Mouse (Mus musculus) stomach, postnatal 0 days (tissue): ENCODE measurements at regions not wholly inside any gene's neighbourhood (a gene's known extent, or its start where the extent isn't known, plus 50 kb on each side); places are given as distances from the start of the nearest gene placed in this dataset.
A peak's percentile ranks its signal among the peaks of the same experiment; 100 is the strongest.

ENCODE experiments used
- ATAC-seq: fragments of 200-750 bp; cut with Nextera tagmentation; 2 replicates; pipeline ENCODE4 v1.8.0; 2017; ENCODE audit not compliant: low FRiP score, low TSS enrichment
- DNase-seq: peaks from one replicate; pipeline ENCODE4 v3.0.0-alpha.2; 2016; ENCODE audit warnings: low spot score
- H3K27ac ChIP-seq: fragments of 300-500 bp; sonication (generic); replicated peaks from 2 replicates; pipeline ENCODE4 v1.5.1; 2014; ENCODE audit warnings: mild to moderate bottlenecking, control low read depth
- H3K27me3 ChIP-seq: fragments of 300-500 bp; sonication (generic); 2 replicates; pipeline ENCODE4 v1.6.1; 2014; ENCODE audit warnings: low read length; ENCODE audit not compliant: control insufficient read depth, insufficient read depth
- H3K36me3 ChIP-seq: fragments of 300-500 bp; sonication (generic); 2 replicates; pipeline ENCODE4 v1.6.1; 2014; ENCODE audit warnings: low read length, mixed read lengths; ENCODE audit not compliant: control insufficient read depth, insufficient read depth
- H3K4me1 ChIP-seq: fragments of 300-500 bp; sonication (generic); replicated peaks from 2 replicates; pipeline ENCODE4 v1.6.1; 2014; ENCODE audit warnings: antibody characterized with exemption; ENCODE audit not compliant: control insufficient read depth, insufficient read depth
- H3K4me2 ChIP-seq: fragments of 300-500 bp; sonication (generic); replicated peaks from 2 replicates; pipeline ENCODE4 v1.6.1; 2014; ENCODE audit warnings: low read depth, mild to moderate bottlenecking, control low read depth, moderate library complexity
- H3K4me3 ChIP-seq: fragments of 300-500 bp; sonication (generic); 2 replicates; pipeline ENCODE4 v1.5.1; 2014; ENCODE audit warnings: low read depth, low read length, control low read depth
- H3K9ac ChIP-seq: fragments of 300-500 bp; sonication (generic); 2 replicates; pipeline ENCODE4 v1.6.1; 2014; ENCODE audit warnings: mild to moderate bottlenecking, low read length, control low read depth, mixed read lengths
- H3K9me3 ChIP-seq: fragments of 300-500 bp; sonication (generic); 2 replicates; pipeline ENCODE4 v1.6.1; 2016; ENCODE audit warnings: low read length; ENCODE audit not compliant: control insufficient read depth
- CTCF ChIP-seq: IDR thresholded peaks from 2 replicates; pipeline ENCODE4 v1.5.1; 2016; ENCODE audit warnings: antibody characterized with exemption, low read depth, mild to moderate bottlenecking, moderate library complexity
- EP300 ChIP-seq: optimal IDR thresholded peaks from 2 replicates; pipeline ENCODE3; 2016; ENCODE audit warnings: antibody characterized with exemption
- WGBS: fragments of 180-500 bp; shearing (Covaris S2); extraction: QIAGEN DNeasy Blood & Tissue Kit; methylation state at CpG from one replicate; pipeline ENCODE4 v1.1.7; 2014; 5-methylcytosine and 5-hydroxymethylcytosine counted together

DNA sequence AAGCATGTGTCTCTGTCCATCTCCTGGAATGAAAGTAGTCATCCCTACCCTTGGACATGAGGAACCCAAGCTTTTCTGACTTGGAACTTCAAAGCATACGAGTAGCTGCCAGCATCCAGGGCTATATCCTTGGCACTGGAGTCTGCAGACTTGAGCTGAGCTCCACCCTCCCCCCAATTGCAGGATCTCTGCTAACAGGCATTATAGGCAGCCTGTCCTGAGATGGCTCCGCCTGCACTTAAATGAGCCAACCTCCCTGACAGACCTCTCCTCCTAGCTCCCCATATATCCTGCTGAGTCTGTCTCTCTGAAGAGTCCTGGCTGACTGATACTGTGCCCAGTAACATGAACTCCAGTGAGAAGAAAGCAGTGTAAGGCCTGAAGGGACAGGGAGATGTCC is 141.4 kb downstream of the Rybp start:
- WGBS = 76% methylated on average over 2 of the region's 2 CpGs
- no peaks in the 10 kb centered on the region for H3K27me3 ChIP-seq
- ATAC-seq (no peak), DNase-seq (no peak)
- H3K36me3 ChIP-seq = no peaks in the 10 kb centered on the region
- no peak overlapping the region for H3K9ac ChIP-seq
- TF ChIP-seq EP300 (no peak), CTCF (no peak)
- no peak overlapping the region for H3K27ac ChIP-seq
- no peaks in the 10 kb centered on the region for H3K9me3 ChIP-seq
- no peak overlapping the region for H3K4me3 ChIP-seq
- no peak overlapping the region for H3K4me2 ChIP-seq
- H3K4me1 ChIP-seq = peaks cover 10% of the 10 kb centered on the region

DNA sequence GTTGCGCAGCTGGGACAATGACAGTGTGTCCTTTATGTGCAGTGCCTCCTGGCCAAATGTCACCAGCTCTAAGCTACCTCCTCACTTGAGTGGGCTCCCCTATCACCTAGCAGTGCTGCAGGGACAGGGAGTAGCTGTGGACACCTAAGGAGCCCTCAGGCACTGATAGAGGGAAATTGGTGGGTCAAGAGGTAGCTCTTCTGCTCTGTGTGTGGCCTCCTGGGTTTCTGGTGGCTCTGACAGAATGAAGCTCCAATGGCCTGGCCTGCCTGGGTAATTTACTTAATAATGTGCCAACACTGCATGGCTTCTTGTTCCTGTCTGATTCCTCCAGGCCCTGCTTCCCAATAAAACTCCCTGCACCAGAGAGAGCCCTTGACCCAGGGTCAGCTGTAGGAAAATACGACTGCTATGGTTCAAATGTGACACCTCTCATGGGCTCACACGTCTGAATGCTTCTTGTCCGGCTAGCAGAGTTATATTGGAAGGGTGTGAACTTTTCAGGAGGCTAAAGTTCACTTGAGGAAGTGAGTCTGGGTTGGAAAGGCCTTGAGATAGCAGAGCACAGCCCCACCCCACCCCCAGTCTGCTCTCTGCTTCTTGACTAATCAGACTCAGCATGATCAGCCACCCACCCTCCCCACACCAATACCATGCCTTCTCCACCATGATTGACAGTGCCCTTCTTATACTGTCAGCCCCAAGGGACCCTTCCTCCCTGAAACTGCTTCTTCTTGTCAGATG is 142.6 kb downstream of the Rybp start:
- Histone ChIP-seq H3K27me3 (no peaks in the 10 kb centered on the region), H3K9ac (no peak overlapping the region), H3K9me3 (no peaks in the 10 kb centered on the region), H3K4me3 (no peak overlapping the region), H3K27ac (0 out of 2 replicates have a peak overlapping the region, but pooled peaks have one; percentile 18), H3K4me2 (no peak overlapping the region), H3K4me1 (peaks cover 10% of the 10 kb centered on the region), H3K36me3 (no peaks in the 10 kb centered on the region)
- no peak for TF ChIP-seq CTCF
- TF ChIP-seq EP300 = no peak
- DNase-seq = peak; percentile 57
- 72% methylated on average over 4 of the region's 4 CpGs for WGBS
- peak; percentile 53 for ATAC-seq

DNA sequence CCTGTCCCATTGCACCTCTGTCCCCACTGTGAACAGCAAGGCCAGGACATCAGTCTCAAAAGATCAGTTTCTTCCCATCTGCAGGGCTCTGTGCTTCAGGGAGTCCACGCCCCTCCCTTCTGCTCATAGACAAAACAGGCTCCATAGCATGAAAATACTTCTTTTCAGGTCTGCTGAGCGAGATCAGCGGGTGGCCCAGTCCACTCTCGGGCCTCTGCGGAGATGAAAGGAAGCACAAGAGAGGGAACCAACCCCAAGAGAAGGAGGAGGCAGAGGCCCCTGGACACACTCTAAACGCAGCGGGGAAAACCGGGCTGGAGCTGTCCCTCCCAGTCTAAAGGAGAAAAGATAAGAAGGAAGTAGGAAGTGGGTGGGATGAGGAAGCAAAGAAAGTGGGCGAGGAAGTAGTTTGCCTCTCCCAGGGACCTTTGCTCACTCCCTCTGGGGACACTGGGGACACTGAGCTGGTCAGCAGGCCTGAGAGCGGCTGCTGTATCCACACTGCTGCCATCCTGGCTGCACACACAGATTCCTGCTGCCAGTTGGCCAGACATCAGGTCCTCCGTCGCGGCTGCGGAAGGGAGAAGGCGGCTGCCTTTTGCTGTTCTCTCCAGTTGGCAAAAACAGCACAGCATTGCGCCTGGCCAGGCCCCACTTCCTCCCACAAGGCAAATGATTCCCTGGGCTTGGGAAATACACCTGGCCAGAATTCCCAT is 143.5 kb downstream of the Rybp start:
- no peak for TF ChIP-seq CTCF
- no peak for TF ChIP-seq EP300
- H3K27me3 ChIP-seq = no peaks in the 10 kb centered on the region
- H3K4me3 ChIP-seq = no peak overlapping the region
- 9% methylated on average over 16 of the region's 16 CpGs for WGBS
- peak overlapping the region; percentile 45 for H3K4me2 ChIP-seq
- ATAC-seq (peak; percentile 62), DNase-seq (peak; percentile 59)
- peak overlapping the region; percentile 70 for H3K27ac ChIP-seq
- H3K36me3 ChIP-seq = no peaks in the 10 kb centered on the region
- 0 out of 2 replicates have a peak overlapping the region, but pooled peaks have one; percentile 13 for H3K9ac ChIP-seq
- peaks cover 10% of the 10 kb centered on the region for H3K4me1 ChIP-seq
- H3K9me3 ChIP-seq = no peaks in the 10 kb centered on the region

DNA sequence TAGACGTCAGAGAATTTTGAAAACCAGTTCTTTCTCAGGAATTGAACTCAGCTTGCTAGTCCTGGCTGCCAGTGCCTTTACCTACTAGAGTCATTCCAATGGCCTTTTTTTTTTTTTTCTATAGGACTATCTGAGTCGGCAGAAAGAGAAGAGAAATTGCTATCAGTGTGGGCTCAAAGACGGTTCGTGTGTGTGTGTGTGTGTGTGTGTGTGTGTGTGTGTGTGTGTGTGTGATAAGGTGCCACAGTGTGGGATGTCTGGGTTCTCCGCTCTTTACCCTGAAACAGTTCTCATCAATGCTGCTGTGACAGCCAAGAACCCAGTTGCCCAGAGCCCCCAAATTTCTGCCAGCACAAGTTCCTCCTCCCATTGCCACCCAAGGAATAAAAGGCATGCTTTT is 146.1 kb downstream of the Rybp start:
- Histone ChIP-seq H3K4me3 (no peak overlapping the region), H3K9me3 (no peaks in the 10 kb centered on the region), H3K36me3 (no peaks in the 10 kb centered on the region), H3K4me1 (peaks cover 5% of the 10 kb centered on the region; the same call in 1 of the 2 replicates), H3K27me3 (no peaks in the 10 kb centered on the region), H3K27ac (no peak overlapping the region), H3K4me2 (no peak overlapping the region), H3K9ac (no peak overlapping the region)
- DNase-seq = no peak
- no peak for ATAC-seq
- no peak for TF ChIP-seq CTCF
- TF ChIP-seq EP300 = no peak
- WGBS = 67% methylated on average over 5 of the region's 5 CpGs

DNA sequence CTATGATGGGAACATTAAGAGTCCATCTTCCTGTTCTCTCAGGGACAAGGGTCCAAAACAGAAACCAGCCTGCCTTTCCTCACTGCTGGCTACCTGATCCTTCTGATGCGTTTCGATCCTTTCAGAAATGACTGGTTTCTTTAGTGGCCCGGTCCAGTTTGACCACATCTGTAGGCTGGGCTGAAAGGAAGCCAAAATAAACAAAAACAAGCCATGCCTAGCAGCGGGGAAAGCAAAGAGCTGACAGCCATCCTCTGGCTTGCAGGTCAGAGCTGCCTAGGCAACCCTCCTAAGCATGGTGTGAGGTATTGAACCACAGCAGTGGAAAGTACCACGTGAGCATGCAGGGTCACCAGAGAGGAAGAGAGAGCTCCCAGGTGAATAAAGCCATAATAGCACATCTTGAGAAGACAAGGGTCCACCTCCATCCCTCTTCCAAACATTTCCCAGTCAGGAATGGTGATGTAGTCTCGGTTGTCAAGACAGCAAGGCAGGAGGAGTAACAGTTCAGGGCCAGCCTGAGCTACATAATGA is 146.6 kb downstream of the Rybp start:
- 0 out of 2 replicates have a peak, but pooled peaks cover 5% of the 10 kb centered on the region for H3K4me1 ChIP-seq
- no peak overlapping the region for H3K9ac ChIP-seq
- WGBS = 33% methylated on average over 6 of the region's 6 CpGs
- no peak overlapping the region for H3K4me3 ChIP-seq
- H3K4me2 ChIP-seq = no peak overlapping the region; the same call in 1 of the 2 replicates
- ATAC-seq (no peak), DNase-seq (no peak)
- H3K27ac ChIP-seq = no peak overlapping the region
- TF ChIP-seq EP300 = no peak
- no peak for TF ChIP-seq CTCF
- no peaks in the 10 kb centered on the region for H3K9me3 ChIP-seq
- H3K36me3 ChIP-seq = no peaks in the 10 kb centered on the region
- H3K27me3 ChIP-seq = no peaks in the 10 kb centered on the region
